Mouse (Mus musculus) kidney, adult 8-10 months (tissue): Measurements from ENCODE around the gene Slc27a4.
A peak's percentile ranks its signal among the peaks of the same experiment; 100 is the strongest.

Source experiments
- DNase-seq, 2 experiments: peaks; one replicate each; pipeline ENCODE4 v3.0.0; 2022

Slc27a4 gene

DNA sequence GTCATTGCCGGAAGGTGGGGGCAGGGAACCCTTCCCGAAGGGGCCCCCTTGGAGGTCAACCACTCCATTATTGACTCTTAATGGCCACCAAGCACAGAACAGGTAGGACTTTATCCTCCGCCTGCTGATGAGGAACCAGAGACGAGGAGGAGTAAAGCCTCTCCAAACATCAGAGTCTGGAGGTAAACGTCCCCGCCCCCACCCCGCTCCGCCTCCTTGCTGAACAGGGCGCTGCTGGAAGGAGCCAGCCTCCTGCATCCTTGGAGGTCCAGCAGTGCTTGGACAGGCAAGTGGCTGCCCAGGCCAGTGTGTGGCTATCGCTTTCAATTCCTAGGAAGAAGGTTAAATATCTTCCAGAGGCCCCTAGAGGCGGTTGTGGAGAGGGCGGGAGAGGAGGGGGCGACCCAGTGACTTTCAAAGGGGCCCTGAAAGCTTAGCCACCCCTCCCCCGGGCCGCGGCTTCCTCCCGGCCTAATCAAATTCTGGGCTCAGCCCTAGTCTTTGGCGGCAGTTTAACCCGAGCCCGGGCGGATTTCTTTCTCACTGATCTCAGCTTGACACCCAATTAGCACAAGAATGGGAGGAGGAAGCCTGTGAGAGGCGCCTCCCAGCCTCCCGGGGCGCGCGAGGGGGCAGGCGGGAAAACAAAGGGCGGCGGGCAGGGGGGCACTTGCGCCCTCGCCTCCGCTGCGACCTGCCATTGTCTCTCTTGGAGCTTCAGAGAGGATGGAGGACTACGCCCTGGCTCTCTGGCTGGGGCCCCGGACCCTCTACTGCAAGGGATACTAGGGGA lies 17.8 kb downstream of the Slc27a4 start, which contains the start of gene Urm1:
Gene Urm1, plus strand, starts transcription at position 51 of the 793 bp plus-strand sequence.
- peak; percentile 41 to 47 for DNase-seq

GRCm38 (mm10) chr2:29826318-29826925 lies 24.0 kb downstream of the Slc27a4 start:
- no peak for DNase-seq

DNA sequence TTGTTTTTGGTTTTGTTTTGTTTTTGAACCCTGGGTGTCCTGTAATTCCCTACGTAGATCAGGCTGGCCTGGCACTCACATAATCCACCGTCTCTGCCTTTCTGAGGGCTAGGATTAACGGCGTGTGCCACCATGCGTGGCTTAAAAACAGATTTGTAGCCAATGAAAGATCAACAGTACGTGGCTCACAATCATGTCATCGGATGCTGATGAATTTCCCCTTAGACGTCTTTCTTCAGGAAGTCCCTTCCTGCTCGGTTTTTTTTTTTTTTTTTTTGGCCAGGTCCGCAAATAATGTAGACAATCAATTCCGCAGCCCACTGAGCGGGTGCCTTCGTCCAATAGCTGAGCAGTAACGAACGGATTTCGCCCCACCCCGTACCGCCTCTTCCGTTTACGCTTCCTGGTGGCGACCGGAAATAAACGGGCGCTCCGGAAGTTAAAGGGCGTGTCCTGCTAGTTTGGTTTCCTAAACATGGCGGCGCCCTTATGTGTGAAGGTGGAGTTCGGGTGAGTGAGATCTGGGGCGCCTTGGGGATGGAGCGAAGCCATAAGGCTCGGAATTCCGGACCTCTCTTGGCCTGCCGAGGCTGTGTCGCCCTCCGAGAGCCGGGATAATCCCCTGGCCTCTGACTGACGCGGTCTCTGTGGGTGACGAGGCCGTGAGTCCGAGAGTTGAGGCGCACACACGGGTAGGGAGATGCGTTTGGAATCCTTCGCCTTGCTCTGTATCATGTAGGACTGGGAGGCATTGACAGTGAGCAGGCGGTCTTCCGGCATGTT lies 24.7 kb downstream of the Slc27a4 start:
- peak; percentile 97 to 98 for DNase-seq

- DNase-seq, result no peak
These were observed 25.2 kb downstream of the Slc27a4 start for GRCm38 (mm10) chr2:29827709-29828024.

DNA sequence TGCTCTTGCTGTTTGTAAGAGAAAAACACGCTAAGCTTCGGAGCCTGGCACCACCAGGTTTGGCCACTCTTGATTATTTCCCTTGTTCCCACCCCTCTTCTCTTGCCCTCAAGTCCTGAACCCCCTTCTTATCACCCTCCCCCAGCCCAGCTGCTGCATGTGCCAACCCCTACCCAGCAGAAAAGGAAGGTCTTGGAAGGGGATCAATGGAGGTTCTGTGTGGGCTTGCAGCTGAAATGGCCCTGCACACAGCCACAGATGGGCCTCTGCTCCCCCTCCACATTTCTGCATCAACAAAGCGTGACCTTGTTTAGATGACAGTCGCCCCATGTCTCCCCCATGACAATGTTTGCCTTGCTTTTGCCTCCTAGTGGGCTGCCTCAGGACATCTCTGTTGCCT lies 28.7 kb downstream of the Slc27a4 start:
- no peak for DNase-seq

GRCm38 (mm10) chr2:29833796-29834195 lies 31.4 kb downstream of the Slc27a4 start:
- DNase-seq, result no peak

- peak; percentile 26 to 61 for DNase-seq
These were observed 33.0 kb downstream of the Slc27a4 start for GRCm38 (mm10) chr2:29835391-29835899.

DNA sequence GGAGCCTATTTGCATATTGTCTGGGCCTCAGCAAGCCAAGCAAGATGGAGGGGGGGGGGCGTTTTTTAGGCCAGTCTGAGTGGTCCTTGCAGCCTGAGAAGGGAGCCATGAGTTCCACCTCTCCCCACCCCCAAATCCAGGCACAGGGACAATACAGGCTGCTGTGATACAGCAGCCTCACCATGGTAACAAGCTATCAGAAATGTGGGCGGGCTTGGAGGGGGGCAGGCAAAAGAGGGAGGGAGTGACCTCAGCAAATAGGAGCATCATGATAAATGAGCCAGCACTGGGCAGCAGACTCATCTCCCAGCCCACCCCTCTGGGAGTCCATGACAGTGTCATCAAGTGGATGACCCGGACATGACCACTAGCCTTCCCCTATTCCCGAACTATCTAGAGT lies 37.0 kb downstream of the Slc27a4 start:
- DNase-seq, result no peak

DNA sequence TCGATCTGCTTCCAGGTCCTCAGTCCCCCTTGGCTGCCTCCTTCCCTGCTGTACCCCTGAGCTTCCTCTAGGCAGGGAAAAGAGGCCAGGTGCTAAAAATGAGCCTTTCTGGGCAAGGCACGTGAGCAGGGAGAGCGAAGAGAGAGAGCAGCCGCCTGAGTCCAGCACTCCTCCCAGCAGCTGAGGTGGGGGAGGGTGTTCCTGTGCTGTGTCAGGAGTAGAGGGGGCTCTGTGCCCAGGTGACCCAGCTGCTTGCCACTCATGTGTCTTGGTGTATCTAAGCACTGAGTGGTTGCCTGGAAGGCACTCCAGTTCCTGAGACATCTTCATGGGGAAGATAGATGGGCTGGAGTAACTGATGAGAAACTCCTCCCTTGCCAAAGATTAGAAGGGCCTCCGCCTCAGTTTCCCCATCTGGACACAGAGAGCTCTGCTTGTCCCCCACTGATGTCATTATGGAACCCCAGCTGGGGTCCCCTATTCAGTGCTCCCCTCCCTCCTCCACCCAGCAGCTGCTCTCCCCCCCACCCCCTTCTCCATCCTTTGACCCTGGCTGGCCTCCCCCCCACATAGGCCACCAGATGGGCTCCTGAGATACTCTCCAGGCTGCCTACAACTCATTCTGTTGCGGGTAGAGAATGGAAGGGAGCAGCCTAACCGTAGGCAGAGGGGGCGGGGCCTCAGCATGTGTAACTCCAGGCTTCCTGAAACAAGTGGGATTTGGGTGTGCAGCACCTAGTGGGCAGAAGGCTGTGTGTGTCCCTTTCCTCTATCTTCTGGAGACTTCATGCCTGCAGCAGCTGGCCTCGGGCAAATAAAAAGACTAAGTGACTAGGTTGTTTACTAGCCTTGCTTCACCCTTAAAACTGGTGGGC lies 41.0 kb downstream of the Slc27a4 start:
- no peak for DNase-seq

GRCm38 (mm10) chr2:29844115-29844514 lies 41.7 kb downstream of the Slc27a4 start:
- no peak for DNase-seq

- no peak for DNase-seq
These were observed 42.2 kb downstream of the Slc27a4 start for GRCm38 (mm10) chr2:29844661-29845060.

- no peak for DNase-seq
These were observed 43.2 kb downstream of the Slc27a4 start for GRCm38 (mm10) chr2:29845636-29846035.

DNA sequence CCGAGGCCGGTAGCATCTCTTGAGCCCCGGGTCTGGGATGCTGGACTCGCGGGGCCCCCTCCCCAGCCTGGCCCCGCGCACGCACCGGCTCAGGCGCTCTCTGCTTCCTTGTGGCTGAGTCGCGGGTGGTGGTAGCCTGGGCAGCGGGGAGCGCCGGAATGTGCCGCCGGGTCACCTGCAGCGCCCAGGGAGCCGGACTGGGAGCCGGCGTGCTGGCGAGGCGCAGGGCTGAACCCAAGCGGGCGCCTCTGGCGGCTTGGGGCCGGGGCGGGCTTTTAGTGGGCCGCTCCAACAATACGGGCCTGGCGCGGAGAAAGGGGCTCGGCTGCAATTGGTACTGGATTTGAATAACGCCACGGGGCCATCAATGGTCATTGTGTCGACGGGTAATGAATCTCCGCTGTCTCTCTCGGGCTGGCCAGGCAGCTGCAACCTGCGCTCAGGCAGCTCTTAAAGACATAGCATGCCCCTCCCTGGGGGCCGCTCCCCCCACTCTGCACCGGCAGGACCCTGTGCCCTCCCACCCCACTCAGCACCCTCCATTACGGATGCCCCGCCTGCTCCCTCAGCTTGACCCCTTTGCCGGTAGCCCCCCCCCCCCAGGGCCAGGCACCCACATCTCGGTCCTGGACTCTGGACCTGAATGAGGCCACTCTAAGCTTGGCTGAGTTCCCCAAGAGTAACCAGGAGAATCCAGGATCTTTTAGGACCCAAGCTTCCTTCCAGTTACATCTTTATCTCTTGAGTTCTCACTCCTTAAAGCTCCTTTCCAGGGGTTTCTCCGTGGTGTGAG lies 43.8 kb downstream of the Slc27a4 start:
- no peak for DNase-seq

GRCm38 (mm10) chr2:29846911-29847310 lies 44.5 kb downstream of the Slc27a4 start:
- no peak for DNase-seq

DNA sequence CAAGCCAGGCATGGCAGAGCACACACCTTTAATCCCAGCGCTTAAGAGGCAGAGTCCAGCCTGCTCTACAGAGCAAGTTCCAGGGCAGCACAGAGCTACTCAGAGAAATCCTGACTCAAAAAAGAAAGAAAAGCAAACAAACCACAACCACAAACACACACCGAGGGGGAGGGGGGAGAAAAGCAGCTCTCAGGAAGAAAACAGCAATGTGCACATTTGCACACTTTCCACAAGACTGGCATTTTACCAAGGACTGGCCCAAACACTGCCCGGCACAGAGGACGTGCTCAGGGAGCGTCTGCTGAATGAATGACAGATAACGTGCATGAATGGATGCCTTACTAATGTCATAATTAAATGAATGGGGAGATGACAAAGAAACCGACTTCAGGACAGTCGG lies 46.6 kb downstream of the Slc27a4 start:
- no peak for DNase-seq

GRCm38 (mm10) chr2:29849841-29850480 lies 47.5 kb downstream of the Slc27a4 start:
- no peak for DNase-seq

DNA sequence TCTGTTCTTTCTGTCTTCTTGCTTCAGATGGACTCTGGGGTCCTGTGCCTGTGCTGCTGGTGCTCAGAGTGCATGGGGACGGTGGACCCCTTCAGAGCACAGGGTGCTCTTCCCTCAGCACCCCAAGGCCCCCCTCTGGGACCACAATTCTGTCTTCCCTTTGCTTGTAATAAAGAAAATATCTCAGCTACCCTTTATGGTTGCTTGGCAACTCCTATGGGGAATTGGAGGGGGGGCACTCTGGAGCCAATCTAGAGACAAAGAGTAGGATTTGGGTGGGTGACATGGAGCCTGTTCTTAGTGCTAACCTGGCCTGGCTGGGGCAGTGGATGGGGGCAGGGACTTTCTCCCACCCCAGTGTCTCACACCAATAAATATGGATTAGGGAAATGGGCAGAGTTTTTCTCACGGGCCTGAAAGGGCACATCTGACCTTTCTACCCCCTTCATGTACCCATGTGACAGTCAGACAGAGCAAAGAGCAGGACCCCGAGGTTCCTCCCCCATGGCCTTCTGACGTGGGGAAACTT lies 50.6 kb downstream of the Slc27a4 start:
- no peak for DNase-seq

GRCm38 (mm10) chr2:29853736-29854135 lies 51.3 kb downstream of the Slc27a4 start:
- DNase-seq, result no peak

GRCm38 (mm10) chr2:29855585-29856210 lies 53.3 kb downstream of the Slc27a4 start:
- no peak for DNase-seq
